Mouse (Mus musculus): ENCODE measurements around the gene Ptprj. TPM values are rescaled to one million over a fixed set of nuclear protein-coding genes. Genes with fewer than 3 reads are reported as not detected.

Gene Ptprj
- polyA plus RNA-seq, 1 experiment from 2014 or later, result 1.9 TPM

DNA sequence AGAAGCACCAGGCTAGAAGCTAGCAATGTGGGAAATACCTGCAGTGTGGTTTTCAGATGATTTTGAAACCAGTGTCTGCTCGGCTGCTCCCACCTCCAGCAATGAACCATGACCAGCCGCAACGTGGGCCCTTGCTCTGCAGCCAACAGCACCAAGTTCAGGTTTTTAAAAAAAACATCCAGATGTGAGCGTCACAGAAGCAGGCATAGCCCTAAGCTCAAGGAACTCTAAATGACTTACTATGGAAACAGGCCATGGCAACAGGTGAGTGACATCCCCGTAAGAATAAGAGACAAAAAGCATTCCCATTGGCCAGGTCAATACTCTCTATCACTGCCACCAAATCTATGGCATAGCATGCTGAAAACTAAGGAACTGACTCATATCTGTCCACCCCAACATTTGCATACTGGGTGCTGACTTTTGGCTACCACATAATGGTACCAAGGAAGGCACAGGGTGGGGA lies 33.3 kb downstream of the Ptprj start:
- WGBS, result 90% methylated on average over 5 of the region's 5 CpGs

DNA sequence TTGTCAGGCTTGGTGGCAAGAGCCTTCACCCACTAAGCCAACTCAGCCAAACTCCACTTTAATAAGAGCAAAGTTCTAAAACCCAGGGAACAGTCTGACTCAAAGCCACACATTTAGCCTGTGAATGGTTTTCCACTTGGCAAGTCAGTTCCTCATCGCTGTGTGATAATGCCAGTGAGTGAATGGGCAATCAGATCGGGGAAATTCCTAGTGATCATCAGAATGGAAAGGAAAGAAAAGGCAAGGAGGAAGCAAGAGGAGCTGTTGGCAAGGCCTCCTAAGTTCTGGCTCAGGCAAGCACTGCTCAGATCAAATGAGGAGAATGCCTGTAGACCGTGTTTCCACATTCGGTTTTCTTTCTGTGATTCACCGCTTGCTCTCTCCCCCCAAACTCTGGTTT lies 35.2 kb downstream of the Ptprj start:
- Histone ChIP-seq H3K4me1 (peaks cover 17% of the 10 kb centered on the region), H3K27me3 (ENCODE audit: poor library complexity, severe bottlenecking) (no peaks in the 10 kb centered on the region), H3K9me3 (no peaks in the 10 kb centered on the region), H3K27ac (no peak overlapping the region), H3K4me3 (no peak overlapping the region), H3K36me3 (replicated peaks) (no peaks in the 10 kb centered on the region)
- 54% methylated on average over 5 of the region's 5 CpGs for WGBS
- no peak for DNase-seq (ENCODE audit: extremely low spot score, low spot score)

More for the DNA sequence above, 33.3 kb downstream of the Ptprj start:
- Histone ChIP-seq H3K27me3 (ENCODE audit: poor library complexity, severe bottlenecking) (no peaks in the 10 kb centered on the region), H3K36me3 (replicated peaks) (no peaks in the 10 kb centered on the region), H3K27ac (no peak overlapping the region), H3K4me3 (no peak overlapping the region), H3K4me1 (peaks cover 17% of the 10 kb centered on the region), H3K9me3 (no peaks in the 10 kb centered on the region)
- DNase-seq (ENCODE audit: extremely low spot score, low spot score), result no peak

DNA sequence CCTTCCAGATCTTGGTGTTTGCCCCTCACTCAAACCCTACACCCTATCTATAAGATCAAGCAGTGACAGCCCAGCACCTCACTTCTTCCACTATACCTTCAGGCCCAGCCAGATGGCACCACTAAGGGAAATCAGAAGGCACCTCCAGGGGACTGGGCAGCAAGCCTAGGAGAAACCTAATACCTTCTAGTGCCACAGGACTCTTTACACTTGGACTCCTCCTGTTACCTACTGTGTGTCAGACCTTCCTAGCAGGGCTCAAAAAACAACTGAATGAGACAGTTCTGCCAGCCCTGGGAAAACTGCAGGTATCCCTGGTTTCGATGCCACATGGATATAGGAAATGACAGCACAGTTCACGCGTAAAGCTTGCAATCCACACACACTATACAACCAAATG lies 36.5 kb downstream of the Ptprj start:
- Histone ChIP-seq H3K4me3 (no peak overlapping the region), H3K36me3 (replicated peaks) (no peaks in the 10 kb centered on the region), H3K9me3 (no peaks in the 10 kb centered on the region), H3K27ac (no peak overlapping the region), H3K27me3 (ENCODE audit: poor library complexity, severe bottlenecking) (no peaks in the 10 kb centered on the region), H3K4me1 (peaks cover 17% of the 10 kb centered on the region)
- no peak for DNase-seq (ENCODE audit: extremely low spot score, low spot score)
- WGBS, result 93% methylated on average over 3 of the region's 3 CpGs

DNA sequence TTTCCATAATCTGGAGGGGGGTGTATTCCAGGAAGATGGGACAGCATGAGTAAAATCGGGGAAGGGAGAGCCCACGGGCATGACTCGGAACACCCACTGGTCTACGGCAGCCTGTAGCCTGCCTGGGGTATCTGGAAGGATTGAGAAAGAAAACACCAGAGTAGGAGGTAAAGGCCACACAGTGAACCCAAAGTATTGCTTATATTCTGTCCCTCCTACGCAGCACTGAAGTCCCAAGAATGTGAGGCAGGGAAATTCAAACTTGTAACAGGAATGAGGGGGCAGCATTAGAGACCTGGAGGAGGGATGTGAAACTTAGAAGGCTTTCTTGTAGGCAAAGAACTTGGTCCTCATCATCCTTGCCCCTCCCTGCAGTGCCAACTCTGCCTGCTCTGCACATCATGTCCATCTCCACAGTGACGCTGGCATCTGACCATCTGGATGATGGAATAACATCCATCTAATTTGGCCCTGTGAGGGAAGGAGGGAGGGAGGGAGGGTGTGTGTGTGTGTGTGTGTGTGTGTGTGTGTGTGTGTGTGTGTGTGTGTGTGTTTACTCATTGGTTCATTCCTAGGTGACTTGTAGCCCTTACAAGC lies 37.2 kb downstream of the Ptprj start:
- H3K9me3 ChIP-seq, result no peaks in the 10 kb centered on the region
- H3K27me3 ChIP-seq (ENCODE audit: poor library complexity, severe bottlenecking), result no peaks in the 10 kb centered on the region
- H3K4me3 ChIP-seq, result no peak overlapping the region
- H3K36me3 ChIP-seq (replicated peaks), result no peaks in the 10 kb centered on the region
- 95% methylated on average over 6 of the region's 6 CpGs for WGBS
- no peak overlapping the region for H3K27ac ChIP-seq
- no peak for DNase-seq (ENCODE audit: extremely low spot score, low spot score)
- peaks cover 21% of the 10 kb centered on the region for H3K4me1 ChIP-seq

DNA sequence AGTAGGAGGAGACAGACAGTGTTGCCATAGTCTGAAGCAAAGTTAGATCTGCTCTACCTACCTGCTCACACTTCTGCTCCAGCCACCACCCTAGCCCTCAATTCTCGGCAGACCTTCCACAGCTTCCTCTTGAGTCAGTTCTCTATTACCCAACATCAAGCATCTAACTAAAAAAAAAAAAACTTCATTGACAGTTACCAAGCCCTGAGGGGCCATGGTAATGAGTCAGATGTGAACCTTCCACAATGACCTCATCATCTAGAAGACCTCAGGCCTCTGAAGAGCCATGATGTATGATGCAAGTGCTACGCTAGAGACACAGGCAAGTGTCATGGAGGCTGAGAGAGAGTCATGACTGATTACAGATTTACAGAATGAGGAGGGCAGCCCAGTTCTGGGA lies 37.8 kb downstream of the Ptprj start:
- DNase-seq (ENCODE audit: extremely low spot score, low spot score), result no peak
- no peaks in the 10 kb centered on the region for H3K27me3 ChIP-seq (ENCODE audit: poor library complexity, severe bottlenecking)
- H3K4me3 ChIP-seq, result no peak overlapping the region
- no peaks in the 10 kb centered on the region for H3K9me3 ChIP-seq
- 89% methylated on average over 2 of the region's 2 CpGs for WGBS
- H3K4me1 ChIP-seq, result peaks cover 21% of the 10 kb centered on the region
- H3K27ac ChIP-seq, result no peak overlapping the region
- no peaks in the 10 kb centered on the region for H3K36me3 ChIP-seq (replicated peaks)

DNA sequence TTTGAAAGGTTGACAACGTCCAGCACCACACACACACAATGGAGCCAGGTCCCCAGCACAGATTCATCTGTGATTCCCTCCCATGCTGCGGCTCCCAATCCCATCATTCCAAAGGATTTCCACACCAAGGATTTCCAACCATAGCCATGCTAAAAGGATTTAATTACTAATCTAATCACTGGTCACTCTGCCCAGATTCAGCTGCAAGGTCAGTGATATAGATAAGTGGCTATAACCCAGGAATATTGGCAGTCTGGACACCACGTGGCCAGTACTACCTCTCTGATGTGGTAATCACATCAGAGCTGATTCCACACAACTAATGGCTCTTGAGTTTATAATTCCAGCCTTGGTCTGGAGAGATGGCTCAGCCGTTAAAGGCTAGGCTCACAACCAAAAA lies 41.2 kb downstream of the Ptprj start:
- 81% methylated on average over 4 of the region's 4 CpGs for WGBS
- Histone ChIP-seq H3K27me3 (ENCODE audit: poor library complexity, severe bottlenecking) (no peaks in the 10 kb centered on the region), H3K4me1 (peaks cover 17% of the 10 kb centered on the region), H3K36me3 (replicated peaks) (no peaks in the 10 kb centered on the region), H3K27ac (no peak overlapping the region), H3K4me3 (no peak overlapping the region), H3K9me3 (no peaks in the 10 kb centered on the region)
- DNase-seq (ENCODE audit: extremely low spot score, low spot score), result no peak

DNA sequence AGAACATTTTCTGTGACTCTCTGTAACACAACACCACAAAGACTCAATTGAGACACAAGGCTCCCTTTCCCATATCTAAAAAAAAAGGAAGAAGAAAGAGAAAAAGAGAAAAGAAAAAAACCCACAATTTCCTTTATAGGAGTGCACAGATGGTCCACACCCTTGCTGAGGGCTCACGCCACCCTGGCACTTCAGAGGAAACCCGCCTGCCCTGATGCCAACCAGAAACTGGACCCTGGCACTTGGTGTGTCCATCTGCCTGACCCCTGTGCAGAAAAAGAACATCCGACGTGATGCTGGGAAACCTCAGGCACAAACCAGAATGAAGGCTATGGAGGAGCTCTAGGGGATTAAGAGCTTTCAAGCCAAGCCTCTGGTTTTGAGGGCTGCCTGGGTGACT lies 43.2 kb downstream of the Ptprj start:
- no peak overlapping the region for H3K4me3 ChIP-seq
- no peak for DNase-seq (ENCODE audit: extremely low spot score, low spot score)
- 82% methylated on average over 4 of the region's 4 CpGs for WGBS
- no peaks in the 10 kb centered on the region for H3K36me3 ChIP-seq (replicated peaks)
- no peaks in the 10 kb centered on the region for H3K27me3 ChIP-seq (ENCODE audit: poor library complexity, severe bottlenecking)
- peak overlapping the region; percentile 51; the same call in 1 of the 2 replicates for H3K27ac ChIP-seq
- peaks cover 17% of the 10 kb centered on the region for H3K4me1 ChIP-seq
- no peaks in the 10 kb centered on the region for H3K9me3 ChIP-seq

DNA sequence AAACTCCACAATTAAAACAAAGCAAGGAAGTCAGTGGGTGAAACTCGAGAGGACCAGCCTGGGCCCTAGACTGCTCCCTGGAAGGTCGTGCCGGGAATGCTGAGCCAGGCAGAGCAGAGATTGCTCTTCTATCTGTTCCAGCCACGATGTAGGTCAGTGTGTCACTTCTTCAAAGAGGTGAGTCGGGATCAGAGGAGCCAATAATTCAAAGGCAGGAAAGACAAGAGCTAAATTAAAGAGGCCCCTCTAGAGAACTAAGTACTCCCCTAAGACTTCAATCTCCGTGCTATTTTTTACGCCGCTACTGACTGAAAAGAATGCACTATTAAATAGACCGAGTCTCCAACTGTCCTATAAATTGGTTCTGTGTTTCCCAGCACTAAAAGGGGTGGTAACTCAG lies 43.9 kb downstream of the Ptprj start:
- no peak for DNase-seq (ENCODE audit: extremely low spot score, low spot score)
- H3K27ac ChIP-seq, result no peak overlapping the region
- no peaks in the 10 kb centered on the region for H3K9me3 ChIP-seq
- peaks cover 17% of the 10 kb centered on the region for H3K4me1 ChIP-seq
- no peaks in the 10 kb centered on the region for H3K36me3 ChIP-seq (replicated peaks)
- WGBS, result 65% methylated on average over 9 of the region's 9 CpGs
- no peak overlapping the region for H3K4me3 ChIP-seq
- H3K27me3 ChIP-seq (ENCODE audit: poor library complexity, severe bottlenecking), result no peaks in the 10 kb centered on the region

DNA sequence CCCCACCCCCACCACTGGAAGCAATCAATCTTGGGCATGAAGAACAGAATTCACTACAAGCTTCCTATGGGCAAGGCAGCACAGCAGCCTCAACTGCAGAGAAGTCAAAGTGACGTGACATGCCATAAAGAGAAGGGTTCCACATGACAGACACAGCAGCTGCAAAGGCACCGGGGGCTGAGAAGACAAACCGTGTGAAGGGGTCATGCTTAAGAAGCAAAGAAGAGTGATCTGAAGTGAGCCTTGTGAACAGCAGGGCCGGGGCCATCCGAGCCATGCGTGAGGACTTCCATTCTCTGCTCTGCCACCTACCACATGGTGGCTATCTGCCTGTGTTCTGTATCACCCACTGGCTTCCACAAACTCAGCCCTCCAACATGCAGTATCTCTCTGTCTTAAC lies 45.7 kb downstream of the Ptprj start:
- WGBS, result 92% methylated on average over 6 of the region's 6 CpGs

DNA sequence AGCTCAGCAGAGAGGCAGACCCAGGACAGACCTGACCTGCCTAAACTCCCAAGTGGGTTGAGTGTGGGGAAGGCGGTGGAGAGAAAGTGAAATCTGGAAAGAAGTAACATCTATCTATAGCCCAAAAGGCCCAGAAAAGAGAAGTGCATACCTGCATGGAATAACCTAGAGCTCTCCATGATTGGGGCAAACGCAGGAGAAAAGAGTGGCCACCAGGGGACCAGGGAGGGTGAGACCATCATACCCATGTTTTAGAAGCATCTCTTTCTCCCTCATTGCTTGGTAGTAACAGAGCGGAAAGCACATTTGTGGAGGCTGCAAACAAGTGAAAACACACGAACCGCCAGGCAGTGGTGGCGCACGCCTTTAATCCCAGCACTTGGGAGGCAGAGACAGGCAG lies 46.5 kb downstream of the Ptprj start:
- WGBS, result 96% methylated on average over 7 of the region's 7 CpGs
- Histone ChIP-seq H3K4me3 (no peak overlapping the region), H3K36me3 (replicated peaks) (no peaks in the 10 kb centered on the region), H3K4me1 (peaks cover 17% of the 10 kb centered on the region), H3K27ac (no peak overlapping the region), H3K9me3 (no peaks in the 10 kb centered on the region), H3K27me3 (ENCODE audit: poor library complexity, severe bottlenecking) (no peaks in the 10 kb centered on the region)
- DNase-seq (ENCODE audit: extremely low spot score, low spot score), result no peak

More for the DNA sequence above, 45.7 kb downstream of the Ptprj start:
- no peak for DNase-seq (ENCODE audit: extremely low spot score, low spot score)
- no peaks in the 10 kb centered on the region for H3K9me3 ChIP-seq
- H3K27ac ChIP-seq, result no peak overlapping the region
- H3K27me3 ChIP-seq (ENCODE audit: poor library complexity, severe bottlenecking), result no peaks in the 10 kb centered on the region
- H3K36me3 ChIP-seq (replicated peaks), result no peaks in the 10 kb centered on the region
- H3K4me3 ChIP-seq, result no peak overlapping the region
- peaks cover 17% of the 10 kb centered on the region for H3K4me1 ChIP-seq

DNA sequence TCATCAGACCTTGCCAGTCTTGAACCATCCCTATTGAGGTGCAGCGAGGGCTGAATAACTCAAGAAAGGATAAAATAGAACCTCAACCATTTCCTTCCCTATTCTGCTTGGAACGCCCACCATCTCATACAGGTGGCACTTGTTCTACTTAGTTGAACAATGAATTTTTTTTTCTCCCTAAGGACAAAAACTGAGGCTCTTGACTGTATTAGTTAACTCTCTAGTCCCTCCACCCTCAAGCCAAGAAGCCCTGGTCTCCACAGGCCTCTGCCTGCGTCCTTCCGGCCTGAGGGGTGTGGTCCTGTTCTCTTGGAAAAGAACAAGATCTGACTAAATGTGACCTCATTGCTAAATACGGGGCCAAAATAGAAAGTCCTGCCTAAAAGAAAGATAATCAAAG lies 48.4 kb downstream of the Ptprj start:
- no peak overlapping the region for H3K27ac ChIP-seq
- DNase-seq (ENCODE audit: extremely low spot score, low spot score), result no peak
- no peaks in the 10 kb centered on the region for H3K36me3 ChIP-seq (replicated peaks)
- H3K4me1 ChIP-seq, result peaks cover 13% of the 10 kb centered on the region
- 95% methylated on average over 5 of the region's 5 CpGs for WGBS
- no peaks in the 10 kb centered on the region for H3K27me3 ChIP-seq (ENCODE audit: poor library complexity, severe bottlenecking)
- H3K9me3 ChIP-seq, result no peaks in the 10 kb centered on the region
- H3K4me3 ChIP-seq, result no peak overlapping the region

DNA sequence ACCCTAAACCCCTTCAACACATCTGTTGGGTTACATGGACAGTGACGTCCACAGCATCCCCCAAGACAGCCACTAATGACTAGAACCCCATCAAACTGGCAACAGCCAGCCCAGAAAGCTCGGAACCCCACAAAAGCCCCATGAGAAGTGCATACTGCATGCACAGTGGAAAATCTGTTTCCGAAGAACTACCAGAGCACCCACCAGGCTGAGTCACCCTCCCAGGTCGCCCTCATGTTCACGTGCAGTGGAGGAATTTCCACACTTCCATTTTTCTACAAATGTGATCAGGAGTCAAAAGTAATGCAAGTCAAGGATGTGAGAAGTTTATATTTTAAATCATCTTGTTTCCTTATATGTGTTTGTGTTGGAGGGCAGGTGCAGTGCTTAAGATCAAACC lies 52.3 kb downstream of the Ptprj start:
- Histone ChIP-seq H3K36me3 (replicated peaks) (no peaks in the 10 kb centered on the region), H3K27ac (no peak overlapping the region), H3K4me3 (no peak overlapping the region), H3K9me3 (no peaks in the 10 kb centered on the region), H3K27me3 (ENCODE audit: poor library complexity, severe bottlenecking) (no peaks in the 10 kb centered on the region), H3K4me1 (peaks cover 22% of the 10 kb centered on the region)
- DNase-seq (ENCODE audit: extremely low spot score, low spot score), result no peak
- WGBS, result 90% methylated on average over 5 of the region's 5 CpGs

DNA sequence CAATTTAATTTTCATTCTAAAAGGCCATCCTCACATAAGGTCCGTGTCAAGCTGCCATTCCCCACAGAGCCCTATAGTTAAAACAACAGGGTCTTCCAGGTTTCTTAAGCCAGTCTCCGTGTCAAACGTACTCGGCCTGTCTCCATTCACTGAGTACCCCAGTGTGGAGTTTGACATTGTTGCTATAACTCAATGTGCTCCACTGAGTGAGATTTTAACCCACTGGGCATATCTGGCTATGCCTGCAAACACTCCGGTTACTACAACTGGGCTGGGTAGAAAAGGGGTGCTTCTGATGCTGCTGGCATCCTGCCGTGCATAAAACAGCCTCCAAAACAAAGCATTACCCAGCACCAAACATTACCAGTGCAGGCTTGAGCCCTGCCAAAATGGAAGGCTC lies 53.5 kb downstream of the Ptprj start:
- peak overlapping the region; percentile 48; the same call in 1 of the 2 replicates for H3K27ac ChIP-seq
- no peak for DNase-seq (ENCODE audit: extremely low spot score, low spot score)
- no peaks in the 10 kb centered on the region for H3K9me3 ChIP-seq
- H3K4me3 ChIP-seq, result no peak overlapping the region
- H3K27me3 ChIP-seq (ENCODE audit: poor library complexity, severe bottlenecking), result no peaks in the 10 kb centered on the region
- H3K4me1 ChIP-seq, result peaks cover 22% of the 10 kb centered on the region
- WGBS, result 46% methylated on average over 6 of the region's 6 CpGs
- H3K36me3 ChIP-seq (replicated peaks), result no peaks in the 10 kb centered on the region

DNA sequence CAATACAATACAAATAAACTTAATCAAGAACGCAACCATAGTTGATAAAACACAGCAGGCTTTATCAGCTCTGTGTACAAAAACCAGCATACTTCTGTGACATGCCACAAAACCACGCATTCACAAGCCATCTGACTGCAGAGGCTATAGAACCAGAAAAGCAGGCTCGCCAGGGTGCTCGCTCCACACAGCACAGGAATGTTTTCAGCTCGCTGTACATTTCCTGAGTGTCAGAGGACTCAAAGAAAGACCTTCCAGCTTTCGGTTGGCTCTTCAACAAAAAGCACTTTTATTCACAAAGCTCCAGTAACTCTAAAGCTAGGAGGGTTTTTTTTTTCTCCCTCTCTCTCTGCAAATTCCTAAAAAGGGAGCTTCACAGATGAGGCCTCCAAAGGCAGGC lies 53.9 kb downstream of the Ptprj start:
- Histone ChIP-seq H3K4me1 (peaks cover 22% of the 10 kb centered on the region), H3K27ac (peak overlapping the region; percentile 48; the same call in 1 of the 2 replicates), H3K36me3 (replicated peaks) (no peaks in the 10 kb centered on the region), H3K27me3 (ENCODE audit: poor library complexity, severe bottlenecking) (no peaks in the 10 kb centered on the region), H3K9me3 (no peaks in the 10 kb centered on the region), H3K4me3 (no peak overlapping the region)
- WGBS, result 54% methylated on average over 6 of the region's 6 CpGs
- DNase-seq (ENCODE audit: extremely low spot score, low spot score), result no peak

All from forebrain, embryonic 10.5 days (tissue).